Mouse (Mus musculus) heart, embryonic 13.5 days (tissue): ENCODE results near the gene Dtymk. TPM values are rescaled to one million over a fixed set of nuclear protein-coding genes. Genes with fewer than 3 reads are reported as not detected.
A peak's percentile ranks its signal among the peaks of the same experiment; 100 is the strongest.

ENCODE experiments used
- ATAC-seq: fragments of 200-750 bp; cut with Nextera tagmentation; 2 replicates; pipeline ENCODE4 v1.8.0; 2017; ENCODE audit warnings: moderate TSS enrichment; ENCODE audit not compliant: insufficient number of reproducible peaks, low FRiP score, low TSS enrichment; ENCODE audit errors: extremely low read depth
- H3K27ac ChIP-seq: fragments of 300-500 bp; sonication (generic); replicated peaks from 2 replicates; pipeline ENCODE4 v1.5.1; 2015; ENCODE audit warnings: moderate library complexity, mild to moderate bottlenecking, inconsistent platforms
- H3K27me3 ChIP-seq: fragments of 300-500 bp; sonication (generic); replicated peaks from 2 replicates; pipeline ENCODE4 v1.6.1; 2015; ENCODE audit warnings: mild to moderate bottlenecking, inconsistent platforms
- H3K36me3 ChIP-seq: fragments of 300-500 bp; sonication (generic); 2 replicates; pipeline ENCODE4 v1.6.1; 2015; ENCODE audit warnings: mild to moderate bottlenecking, inconsistent platforms
- H3K4me1 ChIP-seq: fragments of 300-500 bp; sonication (generic); 2 replicates; pipeline ENCODE4 v1.6.1; 2015; ENCODE audit warnings: inconsistent platforms
- H3K4me2 ChIP-seq: fragments of 300-500 bp; sonication (generic); 2 replicates; pipeline ENCODE4 v1.6.1; 2015; ENCODE audit warnings: inconsistent platforms, mild to moderate bottlenecking, moderate library complexity
- H3K4me3 ChIP-seq: fragments of 300-500 bp; sonication (generic); 2 replicates; pipeline ENCODE4 v1.5.1; 2015; ENCODE audit warnings: moderate library complexity, mild to moderate bottlenecking, inconsistent platforms
- H3K9ac ChIP-seq: fragments of 300-500 bp; sonication (generic); 2 replicates; pipeline ENCODE4 v1.6.1; 2015; ENCODE audit warnings: inconsistent platforms, mild to moderate bottlenecking, moderate library complexity
- H3K9me3 ChIP-seq: fragments of 300-500 bp; sonication (generic); 2 replicates; pipeline ENCODE4 v1.6.1; 2016; ENCODE audit warnings: inconsistent platforms
- WGBS: fragments of 180-500 bp; shearing (Covaris S2); methylation state at CpG from one replicate; pipeline ENCODE4 v1.1.7; 2015; ENCODE audit warnings: mixed read lengths; 5-methylcytosine and 5-hydroxymethylcytosine counted together
- polyA plus RNA-seq: library from polyadenylated mRNA; unstranded; fragments of >200 nt; fragmentation: Nextera tagmentation; extraction: Ambion mirVana; gene quantifications from 2 replicates; pipeline ENCODE4 v1.2.1, GENCODE M21; 2015

Dtymk gene
- polyA plus RNA-seq, 1 experiment from 2014 or later: 154 TPM

- ATAC-seq: peak; percentile 96
- under 1% methylated on average over 30 of the region's 30 CpGs for WGBS
- H3K4me3 ChIP-seq: peak overlapping the region; percentile 62
- H3K27me3 ChIP-seq: no peaks in the 10 kb centered on the region
- H3K27ac ChIP-seq: peak overlapping the region; percentile 96
- peaks cover 37% of the 10 kb centered on the region for H3K36me3 ChIP-seq
- H3K9ac ChIP-seq: peak overlapping the region; percentile 83
- H3K4me1 ChIP-seq: peaks cover 17% of the 10 kb centered on the region
- no peaks in the 10 kb centered on the region for H3K9me3 ChIP-seq
- peak overlapping the region; percentile 84 for H3K4me2 ChIP-seq
Observed at GRCm38 (mm10) chr1:93825105-93825674, 23.5 kb upstream of the Dtymk start.

GRCm38 (mm10) chr1:93824609-93825008 lies 22.9 kb upstream of the Dtymk start, which contains the start of gene D2hgdh:
Gene D2hgdh (plus strand): TSS chr1:93824909.
- 11% methylated on average over 10 of the region's 10 CpGs for WGBS
- H3K4me2 ChIP-seq: peak within 1 kb of the TSS; percentile 84
- peaks cover 17% of the 10 kb centered on the region for H3K4me1 ChIP-seq
- peak; percentile 3; the same call in 1 of the 2 replicates for ATAC-seq
- H3K9me3 ChIP-seq: no peaks in the 10 kb centered on the region
- no peaks in the 10 kb centered on the region for H3K27me3 ChIP-seq
- peak within 1 kb of the TSS; percentile 62 for H3K4me3 ChIP-seq
- H3K27ac ChIP-seq: peak within 1 kb of the TSS; percentile 96
- peak within 1 kb of the TSS; percentile 83 for H3K9ac ChIP-seq
- H3K36me3 ChIP-seq: peaks cover 37% of the 10 kb centered on the region

GRCm38 (mm10) chr1:93823796-93824495 lies 22.2 kb upstream of the Dtymk start:
- peaks cover 44% of the 10 kb centered on the region for H3K36me3 ChIP-seq
- H3K4me2 ChIP-seq: peak overlapping the region; percentile 84
- H3K9me3 ChIP-seq: no peaks in the 10 kb centered on the region
- H3K9ac ChIP-seq: peak overlapping the region; percentile 83; the same call in 1 of the 2 replicates
- 62% methylated on average over 3 of the region's 3 CpGs for WGBS
- H3K4me3 ChIP-seq: peak overlapping the region; percentile 62; the same call in 1 of the 2 replicates
- peak overlapping the region; percentile 96 for H3K27ac ChIP-seq
- H3K27me3 ChIP-seq: no peaks in the 10 kb centered on the region
- peaks cover 17% of the 10 kb centered on the region for H3K4me1 ChIP-seq
- no peak for ATAC-seq

DNA sequence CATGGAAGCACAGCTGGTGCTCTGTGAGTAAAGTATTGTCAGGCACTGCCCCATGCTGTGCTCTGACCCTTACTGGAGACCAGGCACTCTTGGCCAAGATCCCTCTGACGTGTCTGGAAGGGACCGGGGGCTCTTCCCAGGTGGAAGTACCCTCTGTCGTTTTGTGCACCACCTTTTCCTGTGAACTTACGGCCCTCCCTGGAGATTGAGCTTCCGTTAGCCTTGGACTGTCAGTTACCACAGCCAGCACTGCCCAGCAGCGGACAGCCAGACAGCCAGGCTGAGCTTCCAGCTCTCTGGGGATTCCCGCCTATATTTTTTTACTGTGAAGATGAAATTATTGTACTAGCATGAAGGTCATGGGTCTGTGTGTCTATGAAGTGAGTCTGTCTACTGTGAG lies 17.0 kb upstream of the Dtymk start:
- peaks cover 84% of the 10 kb centered on the region for H3K36me3 ChIP-seq
- no peak for ATAC-seq
- 84% methylated on average over 7 of the region's 7 CpGs for WGBS
- H3K27me3 ChIP-seq: no peaks in the 10 kb centered on the region
- H3K27ac ChIP-seq: no peak overlapping the region
- no peak overlapping the region for H3K4me2 ChIP-seq
- H3K4me1 ChIP-seq: no peaks in the 10 kb centered on the region
- no peaks in the 10 kb centered on the region for H3K9me3 ChIP-seq
- H3K9ac ChIP-seq: no peak overlapping the region
- H3K4me3 ChIP-seq: no peak overlapping the region

DNA sequence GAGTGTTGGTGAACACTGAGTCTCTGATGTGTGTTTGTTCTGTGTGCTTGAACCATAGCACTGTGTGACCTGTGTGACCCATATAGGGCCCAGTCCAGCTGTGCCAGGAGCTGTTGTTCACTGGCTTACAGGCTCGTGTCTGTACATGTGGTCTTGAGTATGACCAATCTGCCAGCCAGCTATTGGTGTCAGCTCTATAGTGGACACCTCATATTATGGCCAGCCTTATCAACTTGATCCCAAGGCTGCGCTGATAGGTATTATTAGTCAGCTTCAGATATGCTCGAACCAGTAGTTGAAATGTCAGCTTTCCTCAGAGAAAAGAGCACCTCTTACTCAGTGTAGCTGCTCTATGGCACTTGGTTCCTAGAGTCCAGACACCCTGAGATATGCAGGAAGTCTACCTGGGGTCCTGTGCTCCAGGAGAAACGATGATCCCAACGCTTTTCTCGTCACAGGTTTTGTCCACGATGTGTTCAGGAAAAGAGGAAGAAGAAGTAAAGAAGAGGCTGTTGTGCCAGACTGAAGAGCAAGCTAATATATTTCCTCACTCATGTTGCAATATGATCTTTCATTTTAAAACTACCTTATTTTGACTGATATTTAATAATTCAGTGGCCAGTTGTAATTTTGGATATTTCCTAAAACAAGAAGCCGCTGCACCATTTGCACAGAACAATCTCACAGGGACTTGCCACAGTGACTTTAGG lies 16.2 kb upstream of the Dtymk start:
- H3K4me3 ChIP-seq: no peak overlapping the region
- 88% methylated on average over 8 of the region's 8 CpGs for WGBS
- no peak overlapping the region for H3K27ac ChIP-seq
- H3K4me2 ChIP-seq: no peak overlapping the region
- H3K27me3 ChIP-seq: no peaks in the 10 kb centered on the region
- H3K9me3 ChIP-seq: no peaks in the 10 kb centered on the region
- no peaks in the 10 kb centered on the region for H3K4me1 ChIP-seq
- no peak overlapping the region for H3K9ac ChIP-seq
- no peak for ATAC-seq
- peaks cover 91% of the 10 kb centered on the region for H3K36me3 ChIP-seq

DNA sequence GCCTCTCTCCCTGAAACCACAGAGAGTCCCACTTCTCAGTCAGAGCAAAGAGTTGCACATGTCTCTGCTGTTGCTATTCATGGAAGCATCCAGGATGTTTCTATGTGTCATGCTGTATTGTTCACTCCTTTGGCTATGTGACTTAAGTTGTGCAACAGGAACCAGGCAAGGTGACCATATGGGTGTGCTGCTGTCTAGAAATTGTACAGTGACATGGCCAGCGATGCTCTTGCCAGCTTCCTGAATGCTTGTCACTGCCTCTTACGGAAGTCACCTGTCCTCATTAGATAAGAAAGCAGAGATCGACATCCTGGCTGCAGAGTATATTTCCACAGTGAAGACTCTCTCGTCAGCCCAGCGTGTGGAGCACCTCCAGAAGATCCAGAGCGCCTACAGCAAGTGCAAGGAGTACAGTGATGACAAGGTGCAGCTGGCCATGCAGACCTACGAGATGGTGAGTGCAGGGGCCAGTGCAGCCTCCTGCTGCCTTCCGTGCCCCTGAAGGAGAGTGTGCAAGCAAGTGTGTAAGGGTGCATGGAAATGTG lies 9.8 kb upstream of the Dtymk start:
- no peak overlapping the region for H3K27ac ChIP-seq
- peaks cover 95% of the 10 kb centered on the region for H3K36me3 ChIP-seq
- 75% methylated on average over 8 of the region's 8 CpGs for WGBS
- H3K27me3 ChIP-seq: no peaks in the 10 kb centered on the region
- H3K9me3 ChIP-seq: no peaks in the 10 kb centered on the region
- no peak overlapping the region for H3K4me3 ChIP-seq
- H3K9ac ChIP-seq: no peak overlapping the region
- H3K4me2 ChIP-seq: no peak overlapping the region
- ATAC-seq: no peak
- no peaks in the 10 kb centered on the region for H3K4me1 ChIP-seq

DNA sequence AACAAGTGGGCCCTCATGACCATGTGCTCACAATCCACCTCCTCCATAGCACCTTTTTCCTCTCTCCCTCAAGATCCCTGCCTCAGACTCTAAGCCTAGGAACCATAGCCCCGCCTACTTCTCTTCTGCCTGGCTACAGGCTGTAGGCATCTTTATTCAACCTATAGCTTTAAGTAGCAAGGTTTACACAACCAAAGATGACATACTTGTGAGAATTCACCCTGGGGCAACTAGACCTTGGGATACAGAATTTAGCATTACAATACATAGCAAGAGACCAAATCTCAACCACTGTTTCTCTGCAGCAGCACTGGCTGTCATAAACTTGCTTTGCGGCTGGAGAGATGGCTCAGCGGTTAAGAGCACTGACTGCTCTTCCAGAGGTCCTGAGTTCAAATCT lies 8.3 kb upstream of the Dtymk start:
- WGBS: 94% methylated on average over 3 of the region's 3 CpGs
- Histone ChIP-seq H3K27me3 (no peaks in the 10 kb centered on the region), H3K36me3 (peaks cover 88% of the 10 kb centered on the region), H3K9ac (no peak overlapping the region), H3K27ac (no peak overlapping the region), H3K9me3 (no peaks in the 10 kb centered on the region), H3K4me1 (peaks cover 9% of the 10 kb centered on the region), H3K4me2 (no peak overlapping the region), H3K4me3 (no peak overlapping the region)
- ATAC-seq: no peak

DNA sequence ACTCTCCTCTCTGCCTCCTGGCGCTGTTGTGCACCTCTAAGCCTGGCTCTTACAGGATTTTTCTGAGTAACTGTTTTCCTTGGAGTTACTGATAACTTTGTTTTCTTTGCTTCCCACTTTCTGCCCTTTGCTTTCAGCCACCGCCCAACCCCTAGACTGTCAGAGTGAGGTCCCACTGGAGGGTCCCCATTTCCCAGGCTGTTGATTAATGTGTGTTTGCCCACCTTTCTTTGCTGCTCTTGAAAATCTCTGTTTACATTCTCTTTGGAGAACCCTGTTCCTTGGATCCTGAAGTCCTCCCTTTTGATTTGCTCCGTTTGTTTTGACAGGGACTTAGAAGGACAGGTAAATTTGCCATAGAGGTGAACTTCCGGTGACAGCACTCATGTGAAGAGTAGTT lies 7.1 kb upstream of the Dtymk start:
- Histone ChIP-seq H3K9ac (no peak overlapping the region), H3K4me2 (no peak overlapping the region), H3K27me3 (no peaks in the 10 kb centered on the region), H3K4me1 (peaks cover 16% of the 10 kb centered on the region), H3K4me3 (no peak overlapping the region), H3K27ac (no peak overlapping the region), H3K9me3 (no peaks in the 10 kb centered on the region), H3K36me3 (peaks cover 76% of the 10 kb centered on the region)
- WGBS: 88% methylated on average over 4 of the region's 4 CpGs
- no peak for ATAC-seq

DNA sequence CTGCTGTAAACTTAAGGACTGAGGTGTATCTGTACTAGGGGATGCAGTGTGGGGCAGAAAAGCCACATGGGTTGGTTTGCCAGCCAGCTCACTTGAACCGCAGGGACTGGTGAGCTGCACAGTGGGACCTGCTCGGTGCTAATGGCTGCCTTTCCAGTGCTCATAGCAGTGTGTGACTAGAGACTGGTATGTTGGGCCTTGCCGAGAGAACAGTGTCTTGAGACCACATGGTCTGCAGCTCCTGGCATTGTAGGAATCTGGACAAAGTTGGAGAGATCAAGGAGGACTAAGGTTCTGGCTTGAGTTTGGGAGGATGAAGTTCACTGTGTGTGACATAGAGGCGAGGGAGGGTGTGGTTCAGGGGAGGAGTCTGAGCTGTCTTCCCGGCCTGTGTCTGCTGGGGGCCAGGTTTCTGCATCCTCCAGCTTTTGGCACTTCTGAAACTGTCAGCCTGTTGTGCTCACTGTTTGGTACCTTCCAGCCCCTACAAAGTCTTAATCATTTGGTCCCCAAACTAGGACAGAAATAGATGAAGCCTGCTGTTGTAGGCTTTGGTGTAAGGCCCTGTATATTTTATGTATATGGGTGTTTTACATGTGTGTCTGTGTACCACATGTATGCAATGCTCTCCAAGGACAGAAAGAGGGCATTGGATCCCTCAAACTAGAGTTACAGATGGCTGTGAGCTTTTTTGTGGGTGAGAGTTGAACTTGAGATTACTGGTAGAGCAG lies 3.7 kb upstream of the Dtymk start:
- peak overlapping the region; percentile 98 for H3K27ac ChIP-seq
- H3K36me3 ChIP-seq: peaks cover 45% of the 10 kb centered on the region
- H3K27me3 ChIP-seq: no peaks in the 10 kb centered on the region
- no peak for ATAC-seq
- H3K9me3 ChIP-seq: no peaks in the 10 kb centered on the region
- peak overlapping the region; percentile 92 for H3K4me2 ChIP-seq
- peak overlapping the region; percentile 94 for H3K9ac ChIP-seq
- WGBS: 44% methylated on average over 5 of the region's 5 CpGs
- H3K4me1 ChIP-seq: peaks cover 37% of the 10 kb centered on the region
- H3K4me3 ChIP-seq: peak overlapping the region; percentile 73; the same call in 1 of the 2 replicates

DNA sequence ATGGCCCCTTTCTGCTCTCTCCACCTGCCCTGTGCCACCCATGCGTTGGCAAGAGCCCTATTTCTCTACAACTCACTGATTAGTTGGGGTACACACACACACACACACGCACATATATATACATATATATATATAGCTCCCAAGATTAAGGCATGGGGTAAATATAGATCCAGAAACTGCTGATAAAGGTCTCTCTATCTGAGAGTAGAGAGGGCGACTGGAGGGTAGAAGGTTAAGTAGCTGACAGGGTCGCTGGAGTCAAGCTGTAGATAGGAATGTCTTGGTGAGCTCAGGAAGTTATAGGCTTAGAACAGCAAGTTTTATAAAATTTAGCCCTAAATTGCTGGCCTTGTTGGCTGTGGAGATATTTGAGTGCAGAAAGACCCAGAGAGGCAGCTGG lies 3.1 kb upstream of the Dtymk start:
- Histone ChIP-seq H3K4me2 (peak overlapping the region; percentile 92), H3K36me3 (peaks cover 46% of the 10 kb centered on the region), H3K9ac (peak overlapping the region; percentile 94), H3K4me3 (peak overlapping the region; percentile 73), H3K27me3 (no peaks in the 10 kb centered on the region), H3K9me3 (no peaks in the 10 kb centered on the region), H3K4me1 (peaks cover 37% of the 10 kb centered on the region), H3K27ac (peak overlapping the region; percentile 98)
- ATAC-seq: no peak
- 41% methylated on average over 4 of the region's 4 CpGs for WGBS
